Mouse (Mus musculus): ENCODE measurements around the gene Rora.

The Rora gene

GRCm38 (mm10) chr9:69137398-69137797 lies 483.8 kb downstream of the Rora start:
- DNase-seq (ENCODE audit: low spot score in 2 of 2): no peak

- no peak for DNase-seq (ENCODE audit: low spot score in 2 of 2)
These were observed 486.6 kb downstream of the Rora start for GRCm38 (mm10) chr9:69140144-69140543.

- DNase-seq (ENCODE audit: low spot score in 2 of 2): no peak
These were observed 488.3 kb downstream of the Rora start for GRCm38 (mm10) chr9:69141859-69142258.

- DNase-seq (ENCODE audit: low spot score in 2 of 2): no peak
These were observed 493.4 kb downstream of the Rora start for GRCm38 (mm10) chr9:69146937-69147336.

- peak in 1 of 2 experiments; percentile 25 for DNase-seq (ENCODE audit: low spot score in 2 of 2)
These were observed 496.6 kb downstream of the Rora start for GRCm38 (mm10) chr9:69150224-69150623.

GRCm38 (mm10) chr9:69154684-69155083 lies 501.1 kb downstream of the Rora start:
- no peak for DNase-seq (ENCODE audit: low spot score in 2 of 2)

GRCm38 (mm10) chr9:69155836-69156595 lies 502.4 kb downstream of the Rora start:
- no peak for DNase-seq (ENCODE audit: low spot score in 2 of 2)

GRCm38 (mm10) chr9:69160818-69161217 lies 507.2 kb downstream of the Rora start:
- no peak for DNase-seq (ENCODE audit: low spot score in 2 of 2)

GRCm38 (mm10) chr9:69164653-69165052 lies 511.1 kb downstream of the Rora start:
- no peak for DNase-seq (ENCODE audit: low spot score in 2 of 2)

GRCm38 (mm10) chr9:69165096-69165836 lies 511.7 kb downstream of the Rora start:
- DNase-seq (ENCODE audit: low spot score in 2 of 2): no peak

GRCm38 (mm10) chr9:69174061-69174460 lies 520.5 kb downstream of the Rora start:
- no peak for DNase-seq (ENCODE audit: low spot score in 2 of 2)

GRCm38 (mm10) chr9:69174527-69175116 lies 521.0 kb downstream of the Rora start:
- no peak for DNase-seq (ENCODE audit: low spot score in 2 of 2)

- no peak for DNase-seq (ENCODE audit: low spot score in 2 of 2)
These were observed 523.4 kb downstream of the Rora start for GRCm38 (mm10) chr9:69176988-69177387.

GRCm38 (mm10) chr9:69179224-69179623 lies 525.6 kb downstream of the Rora start:
- no peak for DNase-seq (ENCODE audit: low spot score in 2 of 2)

GRCm38 (mm10) chr9:69180961-69181360 lies 527.4 kb downstream of the Rora start:
- DNase-seq (ENCODE audit: low spot score in 2 of 2): no peak

- no peak for DNase-seq (ENCODE audit: low spot score in 2 of 2)
These were observed 527.8 kb downstream of the Rora start for GRCm38 (mm10) chr9:69181411-69181810.

GRCm38 (mm10) chr9:69183888-69184287 lies 530.3 kb downstream of the Rora start:
- DNase-seq (ENCODE audit: low spot score in 2 of 2): no peak

GRCm38 (mm10) chr9:69190726-69191125 lies 537.1 kb downstream of the Rora start:
- DNase-seq (ENCODE audit: low spot score in 2 of 2): no peak

GRCm38 (mm10) chr9:69192446-69192845 lies 538.9 kb downstream of the Rora start:
- DNase-seq (ENCODE audit: low spot score in 2 of 2): no peak

GRCm38 (mm10) chr9:69194638-69195605 lies 541.3 kb downstream of the Rora start:
- DNase-seq (ENCODE audit: low spot score in 2 of 2): no peak

GRCm38 (mm10) chr9:69213796-69214195 lies 560.2 kb downstream of the Rora start:
- DNase-seq (ENCODE audit: low spot score in 2 of 2): peak; percentile 65 to 73

GRCm38 (mm10) chr9:69224841-69225240 lies 571.3 kb downstream of the Rora start:
- no peak for DNase-seq (ENCODE audit: low spot score in 2 of 2)
